Mouse (Mus musculus): ENCODE data around the gene Nfe2.

Nfe2 gene

GRCm38 (mm10) chr15:103216052-103216451 is 42.2 kb downstream of the Nfe2 start:
- DNase-seq (ENCODE audit: low read depth, low spot score) = no peak

GRCm38 (mm10) chr15:103214971-103215907 is 43.0 kb downstream of the Nfe2 start:
- DNase-seq (ENCODE audit: low read depth, low spot score) = peak; percentile 86

GRCm38 (mm10) chr15:103214149-103214548 is 44.1 kb downstream of the Nfe2 start:
- no peak for DNase-seq (ENCODE audit: low read depth, low spot score)

GRCm38 (mm10) chr15:103205156-103205555 is 53.0 kb downstream of the Nfe2 start:
- DNase-seq (ENCODE audit: low read depth, low spot score) = no peak

- DNase-seq (ENCODE audit: low read depth, low spot score) = no peak
These were observed 56.0 kb downstream of the Nfe2 start for GRCm38 (mm10) chr15:103202088-103202793.

Data from telencephalon, adult 2 months (tissue).